Mouse (Mus musculus) neural tube, embryonic 14.5 days (tissue): ENCODE measurements around the gene Mta1. TPM values are rescaled to one million over a fixed set of nuclear protein-coding genes. Genes with fewer than 3 reads are reported as not detected.

ENCODE experiments used
- ATAC-seq: fragments of 200-750 bp; cut with Nextera tagmentation; 2 replicates; pipeline ENCODE4 v1.8.0; 2017; ENCODE audit warnings: low read depth, mild to moderate bottlenecking, moderate TSS enrichment, moderate library complexity
- H3K27ac ChIP-seq: fragments of 300-500 bp; sonication (generic); 2 replicates; pipeline ENCODE4 v1.5.1; 2014; ENCODE audit warnings: low read depth, mild to moderate bottlenecking, control low read depth, low read length, moderate library complexity, mixed read lengths
- H3K27me3 ChIP-seq: fragments of 300-500 bp; sonication (generic); 2 replicates; pipeline ENCODE4 v1.6.1; 2014; ENCODE audit warnings: low read length; ENCODE audit not compliant: control insufficient read depth, insufficient read depth
- H3K36me3 ChIP-seq: fragments of 300-500 bp; sonication (generic); 2 replicates; pipeline ENCODE4 v1.6.1; 2014; ENCODE audit warnings: low read length, mixed read lengths; ENCODE audit not compliant: control insufficient read depth, insufficient read depth
- H3K4me1 ChIP-seq: fragments of 300-500 bp; sonication (generic); 2 replicates; pipeline ENCODE4 v1.6.1; 2014; ENCODE audit warnings: low read length; ENCODE audit not compliant: control insufficient read depth, insufficient read depth
- H3K4me2 ChIP-seq: fragments of 300-500 bp; sonication (generic); 2 replicates; pipeline ENCODE4 v1.6.1; 2014; ENCODE audit warnings: mild to moderate bottlenecking, low read depth, low read length, control low read depth
- H3K4me3 ChIP-seq: fragments of 300-500 bp; sonication (generic); 2 replicates; pipeline ENCODE4 v1.5.1; 2014; ENCODE audit warnings: low read depth, low read length, control low read depth, mixed read lengths
- H3K9ac ChIP-seq: fragments of 300-500 bp; sonication (generic); replicated peaks from 2 replicates; pipeline ENCODE4 v1.6.1; 2014; ENCODE audit warnings: low read depth, mild to moderate bottlenecking, control low read depth, low read length, mixed read lengths
- H3K9me3 ChIP-seq: fragments of 300-500 bp; sonication (generic); 2 replicates; pipeline ENCODE4 v1.6.1; 2016; ENCODE audit warnings: low read length; ENCODE audit not compliant: control insufficient read depth
- WGBS: fragments of 180-500 bp; shearing (Covaris S2); extraction: QIAGEN DNeasy Blood & Tissue Kit; methylation state at CpG from one replicate; pipeline ENCODE4 v1.1.7; 2014; 5-methylcytosine and 5-hydroxymethylcytosine counted together
- polyA plus RNA-seq: library from polyadenylated mRNA; unstranded; fragments of >200 nt; fragmentation: Nextera tagmentation; extraction: Ambion mirVana; gene quantifications from 2 replicates; pipeline ENCODE4 v1.2.1, GENCODE M21; 2014

The Mta1 gene
- polyA plus RNA-seq, 1 experiment from 2014 or later = 19.2 TPM

GRCm38 (mm10) chr12:113101251-113101960, 3.3 kb downstream of the Mta1 start:
- Histone ChIP-seq H3K9ac (no peak overlapping the region), H3K4me2 (no peak overlapping the region), H3K27me3 (no peaks in the 10 kb centered on the region), H3K4me1 (peaks cover 34% of the 10 kb centered on the region), H3K4me3 (no peak overlapping the region), H3K36me3 (no peaks in the 10 kb centered on the region), H3K27ac (no peak overlapping the region), H3K9me3 (no peaks in the 10 kb centered on the region)
- no peak for ATAC-seq
- 85% methylated on average over 9 of the region's 9 CpGs for WGBS

DNA sequence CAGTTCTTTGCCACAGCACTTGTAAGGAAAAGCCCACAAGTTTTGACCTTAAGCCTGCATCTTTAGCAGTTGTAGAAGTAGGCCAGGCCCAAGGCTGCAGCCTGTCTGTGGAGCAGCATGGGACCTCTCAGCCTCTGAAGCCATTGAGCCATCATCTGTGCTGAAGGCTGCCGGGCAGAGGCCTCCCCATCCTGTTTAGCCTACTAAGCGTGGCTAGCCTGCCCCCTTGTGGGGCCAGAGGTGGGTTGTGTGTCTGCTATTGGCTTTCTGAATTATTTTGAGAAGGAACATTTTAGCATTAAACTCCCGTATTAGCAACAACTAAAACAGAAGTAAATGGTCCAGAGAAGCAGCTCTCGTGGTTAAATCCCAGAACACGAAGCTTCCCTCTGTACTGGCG, 4.4 kb downstream of the Mta1 start:
- Histone ChIP-seq H3K4me1 (peaks cover 27% of the 10 kb centered on the region), H3K36me3 (no peaks in the 10 kb centered on the region), H3K4me3 (no peak overlapping the region), H3K9me3 (no peaks in the 10 kb centered on the region), H3K4me2 (no peak overlapping the region), H3K27me3 (no peaks in the 10 kb centered on the region), H3K9ac (no peak overlapping the region), H3K27ac (no peak overlapping the region)
- 58% methylated on average over 6 of the region's 6 CpGs for WGBS
- ATAC-seq = no peak

DNA sequence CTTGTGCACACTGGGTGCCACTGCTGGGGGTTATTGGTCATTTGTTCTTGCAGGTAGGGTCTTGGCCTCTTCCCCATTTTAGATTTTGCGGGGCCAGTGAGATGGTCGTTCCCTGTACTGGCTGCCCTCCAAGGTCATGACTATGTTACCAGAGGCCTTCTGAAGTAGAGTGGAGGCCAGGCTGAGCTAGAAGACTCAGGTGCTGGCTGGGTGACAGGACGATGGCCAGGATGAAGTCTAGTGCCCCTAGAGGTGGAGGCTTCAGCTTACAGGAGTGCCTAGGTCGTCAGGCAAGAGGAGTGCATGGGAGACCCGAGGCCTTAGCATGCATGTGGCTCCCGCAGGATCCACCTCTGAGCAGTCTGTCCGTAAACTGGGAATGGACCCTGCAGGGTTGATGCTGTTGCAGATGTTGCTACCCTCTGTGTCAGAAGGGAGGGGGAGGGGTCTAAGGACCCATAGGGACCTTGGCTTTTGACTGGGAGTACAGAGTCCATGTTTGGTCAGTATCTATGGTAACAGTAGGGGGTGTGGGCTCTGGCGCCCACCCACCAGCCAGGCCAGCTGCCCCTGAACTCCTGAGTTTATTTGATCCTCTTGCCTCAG, 5.9 kb downstream of the Mta1 start:
- no peak overlapping the region for H3K4me3 ChIP-seq
- H3K4me2 ChIP-seq = no peak overlapping the region
- H3K27ac ChIP-seq = no peak overlapping the region
- H3K27me3 ChIP-seq = no peaks in the 10 kb centered on the region
- ATAC-seq = no peak
- H3K36me3 ChIP-seq = no peaks in the 10 kb centered on the region
- H3K9ac ChIP-seq = no peak overlapping the region
- H3K4me1 ChIP-seq = peaks cover 22% of the 10 kb centered on the region
- 83% methylated on average over 8 of the region's 8 CpGs for WGBS
- no peaks in the 10 kb centered on the region for H3K9me3 ChIP-seq

- H3K27ac ChIP-seq = no peak overlapping the region
- H3K36me3 ChIP-seq = no peaks in the 10 kb centered on the region
- ATAC-seq = no peak
- no peaks in the 10 kb centered on the region for H3K9me3 ChIP-seq
- WGBS = 89% methylated on average over 6 of the region's 6 CpGs
- no peak overlapping the region for H3K4me3 ChIP-seq
- no peak overlapping the region for H3K9ac ChIP-seq
- no peaks in the 10 kb centered on the region for H3K27me3 ChIP-seq
- peaks cover 7% of the 10 kb centered on the region; the same call in 1 of the 2 replicates for H3K4me1 ChIP-seq
- no peak overlapping the region for H3K4me2 ChIP-seq
These were observed 8.3 kb downstream of the Mta1 start for GRCm38 (mm10) chr12:113106386-113106785.

- no peak overlapping the region for H3K4me2 ChIP-seq
- H3K9me3 ChIP-seq = no peaks in the 10 kb centered on the region
- H3K36me3 ChIP-seq = no peaks in the 10 kb centered on the region
- no peak for ATAC-seq
- peaks cover 3% of the 10 kb centered on the region; the same call in 1 of the 2 replicates for H3K4me1 ChIP-seq
- no peak overlapping the region for H3K27ac ChIP-seq
- 84% methylated on average over 4 of the region's 4 CpGs for WGBS
- no peak overlapping the region for H3K9ac ChIP-seq
- H3K27me3 ChIP-seq = no peaks in the 10 kb centered on the region
- H3K4me3 ChIP-seq = no peak overlapping the region
These were observed 9.5 kb downstream of the Mta1 start for GRCm38 (mm10) chr12:113107431-113108124.

DNA sequence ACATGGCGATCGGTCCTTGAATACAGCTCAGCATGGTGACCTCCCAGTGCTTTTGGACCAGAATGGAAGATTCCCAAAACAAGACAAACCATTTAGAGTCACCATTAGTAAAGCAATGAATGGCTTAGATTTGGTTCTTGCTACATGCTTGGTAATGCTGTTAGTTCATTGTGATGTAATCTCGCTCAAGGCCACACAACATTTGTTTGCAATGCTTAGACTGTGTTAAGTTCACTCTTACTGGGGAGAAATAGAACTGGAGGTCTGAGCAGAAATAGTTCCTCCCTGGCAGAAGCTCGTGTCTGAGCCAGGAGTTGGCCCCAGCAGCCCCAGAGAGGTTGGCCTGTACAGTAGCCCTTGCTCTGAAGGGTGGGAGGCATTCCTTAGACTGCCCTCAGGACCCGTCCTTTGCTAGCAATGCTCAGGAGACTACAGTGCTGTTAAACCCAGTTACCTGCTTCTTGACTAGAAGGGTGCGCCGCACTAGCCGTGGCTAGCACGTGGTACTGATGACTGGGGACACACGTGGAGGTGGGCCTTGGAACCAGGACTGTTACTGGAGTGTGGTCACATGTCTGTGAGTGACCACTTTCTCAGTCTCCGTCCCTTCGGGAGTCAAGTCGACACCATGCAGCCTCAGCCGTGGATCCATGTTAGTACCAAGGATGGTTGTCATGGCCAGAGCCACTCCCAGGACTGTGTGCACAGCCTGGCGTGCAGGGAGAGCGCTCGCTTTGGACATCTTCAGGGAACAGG, 10.6 kb downstream of the Mta1 start:
- H3K4me1 ChIP-seq = 0 out of 2 replicates have a peak, but pooled peaks cover 3% of the 10 kb centered on the region
- 89% methylated on average over 17 of the region's 17 CpGs for WGBS
- no peaks in the 10 kb centered on the region for H3K36me3 ChIP-seq
- H3K9me3 ChIP-seq = no peaks in the 10 kb centered on the region
- no peak overlapping the region for H3K4me2 ChIP-seq
- H3K27me3 ChIP-seq = no peaks in the 10 kb centered on the region
- H3K4me3 ChIP-seq = no peak overlapping the region
- ATAC-seq = no peak
- H3K27ac ChIP-seq = no peak overlapping the region
- no peak overlapping the region for H3K9ac ChIP-seq

- no peaks in the 10 kb centered on the region for H3K9me3 ChIP-seq
- ATAC-seq = no peak
These were observed 11.7 kb downstream of the Mta1 start for GRCm38 (mm10) chr12:113109801-113110200.

GRCm38 (mm10) chr12:113114141-113114540, 16.1 kb downstream of the Mta1 start:
- no peak for ATAC-seq
- Histone ChIP-seq H3K9me3 (no peaks in the 10 kb centered on the region), H3K27me3 (no peaks in the 10 kb centered on the region), H3K36me3 (peaks cover 10% of the 10 kb centered on the region), H3K27ac (no peak overlapping the region), H3K4me2 (no peak overlapping the region), H3K9ac (no peak overlapping the region), H3K4me3 (no peak overlapping the region), H3K4me1 (0 out of 2 replicates have a peak, but pooled peaks cover 3% of the 10 kb centered on the region)
- WGBS = 89% methylated on average over 4 of the region's 4 CpGs

More at GRCm38 (mm10) chr12:113109801-113110200, 11.7 kb downstream of the Mta1 start:
- Histone ChIP-seq H3K27me3 (no peaks in the 10 kb centered on the region), H3K4me3 (no peak overlapping the region), H3K4me1 (0 out of 2 replicates have a peak, but pooled peaks cover 3% of the 10 kb centered on the region), H3K36me3 (no peaks in the 10 kb centered on the region), H3K9ac (no peak overlapping the region), H3K4me2 (no peak overlapping the region), H3K27ac (no peak overlapping the region)
- WGBS = 83% methylated on average over 10 of the region's 10 CpGs
